Mouse (Mus musculus) heart, adult 11 months (tissue): ENCODE results near the gene Zfp398.

Source experiments
- DNase-seq: peaks from one replicate; pipeline ENCODE4 v3.0.0; 2022

Gene Zfp398

DNA sequence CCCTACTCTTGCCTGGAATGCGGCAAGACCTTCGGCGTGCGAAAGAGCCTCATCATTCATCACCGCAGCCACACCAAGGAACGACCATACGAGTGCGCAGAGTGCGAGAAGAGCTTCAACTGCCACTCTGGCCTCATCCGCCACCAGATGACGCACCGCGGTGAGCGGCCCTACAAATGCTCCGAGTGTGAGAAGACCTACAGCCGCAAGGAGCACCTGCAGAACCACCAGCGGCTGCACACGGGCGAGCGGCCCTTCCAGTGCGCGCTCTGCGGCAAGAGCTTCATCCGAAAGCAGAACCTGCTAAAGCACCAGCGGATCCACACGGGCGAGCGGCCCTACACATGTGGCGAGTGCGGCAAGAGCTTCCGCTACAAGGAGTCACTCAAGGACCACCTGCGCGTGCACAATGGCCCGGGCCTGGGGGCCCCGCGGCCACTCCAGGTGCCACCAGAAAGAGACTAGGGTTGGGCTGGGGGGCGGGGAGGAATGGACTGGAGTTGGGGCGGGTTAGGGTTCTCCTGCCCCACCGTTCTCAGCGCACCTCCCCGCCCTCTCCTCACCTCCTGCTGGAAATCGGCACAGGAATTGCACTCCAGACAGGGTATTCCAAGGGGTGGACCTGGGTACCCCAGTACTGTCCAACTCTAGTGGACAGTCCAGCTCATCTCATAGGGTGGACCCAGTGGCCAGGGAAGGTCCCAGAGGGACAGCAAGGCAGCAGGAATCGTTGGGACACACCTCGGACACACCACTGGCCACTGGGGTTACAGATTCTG is 69.6 kb downstream of the Zfp398 start:
- peak; percentile 68 for DNase-seq

DNA sequence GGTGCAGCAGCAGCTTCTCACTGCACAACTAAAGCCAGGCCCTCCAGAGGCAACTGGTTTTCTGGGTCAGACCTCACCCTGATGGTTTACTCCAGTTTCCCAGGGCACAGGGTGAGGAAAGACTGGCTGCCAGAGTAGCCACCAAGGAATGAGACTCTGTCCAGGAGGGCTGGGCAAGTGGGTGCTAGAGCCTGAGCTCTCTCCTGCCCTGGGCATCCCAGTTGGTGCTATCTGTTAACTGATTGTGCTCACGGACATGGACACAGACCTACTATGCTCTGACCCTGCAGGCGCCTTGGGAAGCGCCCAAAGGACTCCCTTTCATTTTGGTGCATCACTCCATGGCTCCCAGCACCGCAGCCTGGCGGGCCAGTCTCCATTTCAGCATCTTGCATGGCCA is 70.9 kb downstream of the Zfp398 start:
- peak; percentile 78 for DNase-seq

DNA sequence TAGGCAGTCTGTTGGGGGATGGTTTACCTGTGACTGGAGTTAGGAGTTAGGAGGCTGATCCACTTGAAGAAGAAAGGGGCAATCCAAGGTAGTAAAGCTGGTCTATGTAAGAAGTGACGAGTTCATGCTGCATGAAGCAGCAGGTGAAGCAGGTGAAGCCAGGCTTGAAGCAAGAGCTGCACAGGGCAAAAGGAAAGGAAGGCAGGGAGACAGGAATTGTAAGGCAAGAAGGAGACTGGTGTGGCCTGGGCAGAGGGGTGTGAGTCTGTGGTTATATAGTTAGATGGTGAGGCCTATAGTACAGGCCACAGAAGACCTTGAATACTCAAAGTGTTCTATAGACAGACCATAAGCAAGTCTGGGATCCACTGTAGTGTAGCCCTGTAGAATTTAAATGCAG is 73.5 kb downstream of the Zfp398 start:
- peak; percentile 56 for DNase-seq

DNA sequence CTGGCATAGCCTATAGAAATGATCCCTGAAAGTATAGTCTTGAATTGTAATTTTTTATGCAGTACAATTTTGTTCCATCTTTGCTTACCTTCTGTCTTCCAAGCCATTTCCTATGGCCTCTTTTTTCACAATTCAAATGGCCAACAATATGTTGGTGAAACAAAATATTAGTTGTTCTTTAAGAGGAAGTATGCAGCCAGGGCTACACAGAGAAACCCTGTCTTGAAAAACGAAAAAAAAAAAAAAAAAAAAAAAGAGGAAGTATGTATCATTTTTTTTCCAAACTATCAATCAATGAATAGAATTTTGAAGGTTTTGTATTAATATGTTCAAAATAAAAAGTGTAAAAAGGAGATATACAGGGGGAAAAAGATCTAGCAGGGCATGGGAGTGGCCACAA is 76.2 kb downstream of the Zfp398 start:
- DNase-seq, result no peak

DNA sequence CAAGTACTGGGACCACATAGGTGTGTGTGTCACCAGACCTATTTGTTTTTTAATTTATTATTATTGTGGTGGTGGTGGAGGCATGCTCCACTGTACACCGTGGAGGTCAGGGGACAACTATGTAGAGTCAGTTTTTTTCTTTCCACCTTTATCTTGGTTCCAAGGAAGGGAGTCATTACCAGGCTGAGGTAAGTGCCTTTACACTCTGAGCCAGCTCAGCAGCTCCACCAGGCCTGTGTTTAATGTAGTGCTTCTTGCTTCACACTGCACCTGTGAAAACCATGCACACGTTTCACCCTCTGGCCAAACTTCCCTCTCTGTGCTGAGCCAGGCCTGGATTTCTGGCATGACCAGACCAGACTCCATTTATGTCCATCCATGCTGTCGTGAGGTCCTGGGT is 77.5 kb downstream of the Zfp398 start:
- DNase-seq, result peak; percentile 34

DNA sequence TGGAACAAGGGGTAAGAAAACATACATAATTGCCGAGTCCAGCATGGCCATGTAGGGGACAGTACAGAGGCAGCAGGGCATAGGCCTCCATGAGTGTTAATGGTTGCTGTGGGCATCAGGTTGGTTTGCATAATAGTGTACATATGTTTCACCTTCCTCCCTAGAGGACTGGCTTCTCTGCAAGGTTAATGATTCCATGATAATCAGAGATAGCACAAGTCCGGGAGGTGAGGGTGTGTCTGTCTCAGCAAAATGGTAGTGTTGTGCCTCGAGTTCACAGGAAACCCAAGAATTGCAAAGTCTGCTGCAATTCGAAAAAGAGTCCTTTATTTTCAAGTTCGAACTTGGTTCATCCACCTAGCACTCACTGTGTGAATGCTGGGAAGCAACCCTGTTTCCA is 81.6 kb downstream of the Zfp398 start:
- peak; percentile 29 for DNase-seq

DNA sequence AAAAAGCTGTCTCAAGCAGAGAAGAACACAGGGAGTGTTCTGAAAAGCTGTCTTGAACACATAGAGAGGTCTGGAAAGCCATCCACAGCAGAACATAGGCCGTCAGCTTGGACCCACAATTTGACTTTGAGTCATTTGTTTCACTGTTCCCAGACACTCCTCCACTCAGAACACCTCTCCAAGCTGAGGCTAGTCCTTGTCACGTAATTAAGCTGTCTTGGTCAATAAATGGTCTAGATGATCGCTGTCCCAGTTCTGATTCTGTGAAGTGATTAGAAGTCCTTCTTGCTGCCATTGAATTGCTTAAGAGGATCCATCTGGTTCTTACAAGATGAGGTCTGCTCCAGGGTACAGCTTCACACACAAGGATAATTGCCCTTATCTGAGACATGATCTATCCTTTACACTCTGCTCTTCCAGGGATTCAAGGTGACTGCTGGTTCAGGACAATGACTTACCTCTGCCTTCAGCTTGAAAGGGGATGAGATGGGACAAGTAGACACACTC is 83.4 kb downstream of the Zfp398 start:
- peak; percentile 69 for DNase-seq

DNA sequence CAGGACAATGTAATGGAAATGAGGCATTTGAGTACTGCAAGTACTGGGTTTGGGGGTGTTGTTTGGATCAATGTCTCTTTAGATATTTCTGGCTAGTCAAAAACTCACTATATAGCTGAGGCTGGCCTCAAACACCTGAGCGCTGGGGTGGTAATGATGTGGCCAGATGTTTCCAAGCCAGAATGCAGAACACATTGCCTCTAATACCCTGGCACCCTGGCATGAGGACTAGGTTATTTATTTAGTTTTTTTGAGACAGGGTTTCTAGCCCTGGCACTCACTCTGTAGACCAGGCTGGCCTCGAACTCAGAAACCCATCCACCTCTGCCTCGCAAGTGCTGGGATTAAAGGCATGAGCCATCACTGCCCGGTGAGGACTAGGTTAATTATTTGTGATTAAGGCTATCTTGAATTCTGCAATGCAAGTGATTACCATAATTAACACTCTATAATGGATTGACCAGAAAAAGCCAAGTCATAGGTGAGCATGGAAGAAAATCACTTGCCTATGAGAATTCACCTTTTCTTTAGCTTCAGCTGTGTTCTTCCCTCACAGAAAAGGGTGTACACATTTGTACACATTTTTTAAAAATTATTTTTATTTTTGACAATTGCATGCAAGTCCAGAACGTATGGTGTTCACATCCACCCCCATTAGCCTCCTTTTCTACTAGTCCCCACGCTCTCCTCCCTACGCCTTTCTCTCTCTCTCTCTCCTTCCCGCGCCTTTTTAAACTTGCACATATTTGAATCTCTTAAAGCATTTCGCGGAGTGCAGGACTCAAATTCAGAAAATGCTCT is 84.4 kb downstream of the Zfp398 start:
- DNase-seq, result peak; percentile 84

DNA sequence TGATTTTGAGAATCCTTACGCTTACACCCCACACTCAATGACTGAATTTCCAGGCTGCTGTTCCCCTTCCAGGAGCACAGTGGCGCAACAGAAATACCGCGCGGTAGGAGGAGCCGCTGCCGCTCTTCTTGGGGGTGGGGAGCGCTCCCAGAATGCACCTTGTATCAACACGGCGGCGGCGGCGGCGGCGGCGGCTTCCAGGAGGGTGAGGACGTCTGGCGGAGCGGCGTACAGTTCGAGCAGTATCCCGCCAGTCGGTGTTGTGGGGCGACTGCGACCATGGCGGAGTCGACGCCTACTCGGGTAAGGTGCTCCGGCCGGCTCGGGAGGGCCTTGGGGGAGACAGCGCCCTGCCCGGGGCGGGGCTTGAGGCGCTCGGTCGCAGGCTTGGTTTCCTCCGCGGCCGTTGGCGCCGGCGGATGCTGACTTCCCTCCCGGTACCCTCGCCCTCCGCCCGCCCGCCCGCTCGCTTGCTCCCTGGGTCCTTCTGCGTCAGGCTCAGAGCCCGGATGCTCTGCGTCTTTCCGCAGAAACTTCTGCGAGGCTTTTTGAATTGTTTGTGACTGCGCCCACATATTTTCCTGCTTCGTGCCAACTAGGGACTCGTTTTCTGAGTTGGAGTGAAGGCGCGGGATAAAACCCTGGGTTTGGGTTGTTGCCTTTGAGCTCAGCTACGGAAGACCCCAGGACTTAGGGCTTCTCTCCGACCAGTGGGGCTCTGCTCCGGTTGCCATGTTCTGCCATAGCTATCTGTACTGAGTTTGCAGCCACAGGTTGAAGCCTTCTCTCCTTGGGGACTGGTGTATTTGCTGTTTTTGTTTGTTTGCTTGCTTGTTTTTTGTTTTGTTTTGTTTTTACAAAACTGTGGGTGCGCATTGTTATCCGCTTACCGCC is 85.2 kb downstream of the Zfp398 start, which contains the start of gene Zfp212:
TSS of gene Zfp212 (plus strand) at position 30 of the 894 bp plus-strand sequence.
- peak; percentile 98 for DNase-seq
